Mouse (Mus musculus): ENCODE results near the gene Sptssa. TPM values are rescaled to one million over a fixed set of nuclear protein-coding genes. Genes with fewer than 3 reads are reported as not detected.

Gene Sptssa
- total and polyA plus RNA-seq, 3 experiments: 34.0 to 125 (median 66.7) TPM

- H3K27ac ChIP-seq (ENCODE audit: insufficient read depth, low read depth): no peak overlapping the region
- dilution Hi-C loops (cut with MboI; ENCODE audit: extremely low pct_ligation_motif_present, extremely low pct_unique_long_range_greater_than_20kb, low sequenced_read_pairs): no loop called here
These were observed 19.3 kb downstream of the Sptssa start for GRCm38 (mm10) chr12:54637033-54637432.

GRCm38 (mm10) chr12:54632141-54632540 is 24.2 kb downstream of the Sptssa start:
- Histone ChIP-seq H3K79me2 (replicated peaks; ENCODE audit: control insufficient read depth, extremely low read depth, insufficient read depth, poor library complexity, severe bottlenecking) (no peaks in the 10 kb centered on the region), H3K4me3 (replicated peaks in 1 of 3; ENCODE audit: low read depth in 2 of 3, low read length in 2 of 3, poor library complexity in 1 of 3) (no peak overlapping the region), H3K9ac (ENCODE audit: insufficient read depth, low read depth) (no peak overlapping the region), H3K27ac (ENCODE audit: insufficient read depth, low read depth) (no peak overlapping the region), H3K27me3 (replicated peaks) (no peaks in the 10 kb centered on the region), H3K36me3 (replicated peaks in 1 of 2; ENCODE audit: control insufficient read depth in 1 of 2, insufficient read depth in 1 of 2, low read length in 1 of 2) (no peaks in the 10 kb centered on the region), H3K4me2 (ENCODE audit: insufficient read depth, low read depth, poor library complexity, severe bottlenecking) (no peak overlapping the region), H3K9me3 (replicated peaks; ENCODE audit: low read length) (no peaks in the 10 kb centered on the region), H3K4me1 (ENCODE audit: control insufficient read depth in 1 of 2, insufficient read depth in 2 of 2) (peaks cover 0 to 5% of the 10 kb centered on the region in 2 experiments; a peak in 1 of 4 replicates)
- in situ Hi-C loops (cut with MboI; ENCODE audit: low pct_ligation_motif_present, low pct_unique_long_range_greater_than_20kb, low sequenced_read_pairs): no loop called here
- dilution Hi-C loops (cut with MboI; ENCODE audit: extremely low pct_ligation_motif_present, extremely low pct_unique_long_range_greater_than_20kb, low sequenced_read_pairs): no loop called here
- no peak for TF ChIP-seq POLR2AphosphoS2 (IDR thresholded peaks at IDR 0.05; ENCODE audit: low read depth, low read length)
- TF ChIP-seq IRF4 (IDR thresholded peaks at IDR 0.05; ENCODE audit: low read depth, low read length): no peak
- TF ChIP-seq RCOR1 (conservative IDR thresholded peaks at IDR 0.05; ENCODE audit: low read depth, low read length): no peak
- TF ChIP-seq POLR2A (IDR thresholded peaks at IDR 0.05; ENCODE audit: low read depth, low read length): no peak
- TF ChIP-seq SMC3 (IDR thresholded peaks at IDR 0.05; ENCODE audit: low read depth, low read length): no peak
- no peak for TF ChIP-seq SIN3A (IDR thresholded peaks at IDR 0.05; ENCODE audit: low read length)
- no peak for TF ChIP-seq MAZ (IDR thresholded peaks at IDR 0.05; ENCODE audit: low read depth, low read length)
- no peak for TF ChIP-seq MYC (IDR thresholded peaks at IDR 0.05; ENCODE audit: low read depth, low read length)
- TF ChIP-seq MEF2A (IDR thresholded peaks at IDR 0.05; ENCODE audit: borderline replicate concordance, low read depth, low read length): no peak
- TF ChIP-seq MAX (IDR thresholded peaks at IDR 0.05; ENCODE audit: low read length): no peak
- TF ChIP-seq ELF1 (IDR thresholded peaks at IDR 0.05; ENCODE audit: low read depth, low read length): no peak
- no peak for TF ChIP-seq HCFC1 (IDR thresholded peaks at IDR 0.05; ENCODE audit: low read depth, low read length)
- no peak for DNase-seq (ENCODE audit: extremely low read depth)

More at GRCm38 (mm10) chr12:54637033-54637432, 19.3 kb downstream of the Sptssa start:
- Histone ChIP-seq H3K79me2 (replicated peaks; ENCODE audit: control insufficient read depth, extremely low read depth, insufficient read depth, poor library complexity, severe bottlenecking) (no peaks in the 10 kb centered on the region), H3K9ac (ENCODE audit: insufficient read depth, low read depth) (no peak overlapping the region), H3K4me2 (ENCODE audit: insufficient read depth, low read depth, poor library complexity, severe bottlenecking) (no peak overlapping the region), H3K27me3 (replicated peaks) (no peaks in the 10 kb centered on the region), H3K4me1 (ENCODE audit: control insufficient read depth in 1 of 2, insufficient read depth in 2 of 2) (peaks cover 0 to 11% of the 10 kb centered on the region in 2 experiments; a peak in 2 of 4 replicates), H3K36me3 (replicated peaks in 1 of 2; ENCODE audit: control insufficient read depth in 1 of 2, insufficient read depth in 1 of 2, low read length in 1 of 2) (no peaks in the 10 kb centered on the region), H3K9me3 (replicated peaks; ENCODE audit: low read length) (no peaks in the 10 kb centered on the region), H3K4me3 (replicated peaks in 1 of 3; ENCODE audit: low read depth in 2 of 3, low read length in 2 of 3, poor library complexity in 1 of 3) (no peak overlapping the region)
- no peak for TF ChIP-seq POLR2A (IDR thresholded peaks at IDR 0.05; ENCODE audit: low read depth, low read length)
- TF ChIP-seq MEF2A (IDR thresholded peaks at IDR 0.05; ENCODE audit: borderline replicate concordance, low read depth, low read length): no peak
- TF ChIP-seq RCOR1 (conservative IDR thresholded peaks at IDR 0.05; ENCODE audit: low read depth, low read length): no peak
- no peak for TF ChIP-seq MAZ (IDR thresholded peaks at IDR 0.05; ENCODE audit: low read depth, low read length)
- no peak for TF ChIP-seq CHD2 (IDR thresholded peaks at IDR 0.05; ENCODE audit: low read length)
- TF ChIP-seq GABPA (IDR thresholded peaks at IDR 0.05; ENCODE audit: insufficient replicate concordance, low read depth, low read length): no peak
- no peak for TF ChIP-seq JUN (IDR thresholded peaks at IDR 0.05; ENCODE audit: insufficient read depth, low read depth, low read length)
- TF ChIP-seq ZC3H11A (IDR thresholded peaks at IDR 0.05; ENCODE audit: low read depth, low read length): no peak
- TF ChIP-seq EP300 (IDR thresholded peaks at IDR 0.05; ENCODE audit: low read length): no peak
- no peak for TF ChIP-seq KAT2A (IDR thresholded peaks at IDR 0.05; ENCODE audit: insufficient replicate concordance, low read length)
- TF ChIP-seq TBP (conservative IDR thresholded peaks at IDR 0.05; ENCODE audit: low read depth, low read length): no peak
- TF ChIP-seq ELF1 (IDR thresholded peaks at IDR 0.05; ENCODE audit: low read depth, low read length): no peak
- no peak for TF ChIP-seq NRF1 (IDR thresholded peaks at IDR 0.05; ENCODE audit: low read depth, low read length)
- DNase-seq (ENCODE audit: extremely low read depth): no peak
- in situ Hi-C loops (cut with MboI; ENCODE audit: low pct_ligation_motif_present, low pct_unique_long_range_greater_than_20kb, low sequenced_read_pairs): no loop called here

All from CH12.LX (cell line).